Mouse (Mus musculus) myocyte (in vitro differentiated cells): Measurements from ENCODE around the gene Otx2. TPM values are rescaled to one million over a fixed set of nuclear protein-coding genes. Genes with fewer than 3 reads are reported as not detected.

Experiments
- H3K27me3 ChIP-seq: one replicate; pipeline ENCODE4 v1.6.1; 2011; ENCODE audit not compliant: control insufficient read depth, insufficient read depth, insufficient read length
- H3K36me3 ChIP-seq: one replicate; pipeline ENCODE4 v1.6.1; 2011; ENCODE audit not compliant: control insufficient read depth, insufficient read depth
- H3K4me2 ChIP-seq: one replicate; pipeline ENCODE4 v1.6.1; 2011; ENCODE audit warnings: low read depth, control low read depth
- H3K4me3 ChIP-seq: one replicate; pipeline ENCODE4 v1.5.1; 2011; ENCODE audit warnings: mild to moderate bottlenecking, control low read depth, moderate library complexity
- H3K79me2 ChIP-seq: one replicate; pipeline ENCODE4 v1.6.1; 2011; ENCODE audit not compliant: control insufficient read depth, insufficient read depth
- H3ac ChIP-seq: one replicate; pipeline ENCODE4 v1.6.1; 2011; ENCODE audit not compliant: control insufficient read depth, insufficient read length
- CEBPB ChIP-seq: IDR thresholded peaks from 2 replicates; pipeline ENCODE4 v1.6.1; 2011; ENCODE audit warnings: mild to moderate bottlenecking, moderate library complexity; ENCODE audit not compliant: poor library complexity, insufficient read depth, severe bottlenecking
- E2F4 ChIP-seq: IDR thresholded peaks from one replicate; pipeline ENCODE4 v1.6.1; 2011; ENCODE audit warnings: mild to moderate bottlenecking, control low read depth, moderate library complexity; ENCODE audit not compliant: insufficient read depth
- MAX ChIP-seq: IDR thresholded peaks from one replicate; pipeline ENCODE4 v1.6.1; 2011; ENCODE audit warnings: low read depth, mild to moderate bottlenecking, control low read depth
- MYOD1 ChIP-seq, 3 experiments: IDR thresholded peaks; one replicate each; pipeline ENCODE4 v1.6.1; 2011; ENCODE audit warnings: control low read depth in 2 of 3, low read depth in 2 of 3, mild to moderate bottlenecking in 2 of 3, moderate library complexity in 1 of 3; ENCODE audit not compliant: insufficient read length in 2 of 3, control insufficient read depth in 1 of 3
- MYOG ChIP-seq, 3 experiments: IDR thresholded peaks; one replicate each; pipeline ENCODE4 v1.6.1; 2011; ENCODE audit warnings: control low read depth in 2 of 3, low read depth in 2 of 3, mild to moderate bottlenecking in 2 of 3; ENCODE audit not compliant: insufficient read length in 2 of 3, control insufficient read depth in 1 of 3, insufficient read depth in 1 of 3
- POLR2A ChIP-seq: IDR thresholded peaks from one replicate; pipeline ENCODE4 v1.6.1; 2011; ENCODE audit warnings: low read depth, mild to moderate bottlenecking, control low read depth, moderate library complexity; ENCODE audit not compliant: insufficient read length
- POLR2AphosphoS2 ChIP-seq: IDR thresholded peaks from one replicate; pipeline ENCODE4 v1.6.1; 2011; ENCODE audit warnings: low read depth, control low read depth; ENCODE audit not compliant: insufficient read length
- REST ChIP-seq: IDR thresholded peaks from one replicate; pipeline ENCODE4 v1.6.1; 2011; ENCODE audit warnings: mild to moderate bottlenecking, control low read depth, moderate library complexity; ENCODE audit not compliant: insufficient read depth, insufficient read length
- SRF ChIP-seq: IDR thresholded peaks from one replicate; pipeline ENCODE4 v1.6.1; 2011; ENCODE audit warnings: low read depth; ENCODE audit not compliant: control insufficient read depth, insufficient read length
- TCF12 ChIP-seq: IDR thresholded peaks from one replicate; pipeline ENCODE4 v1.6.1; 2011; ENCODE audit warnings: mild to moderate bottlenecking, control low read depth; ENCODE audit not compliant: poor library complexity, insufficient read depth, severe bottlenecking
- TCF3 ChIP-seq: IDR thresholded peaks from one replicate; pipeline ENCODE4 v1.6.1; 2011; ENCODE audit warnings: low read depth, control low read depth; ENCODE audit not compliant: insufficient read length
- USF1 ChIP-seq: IDR thresholded peaks from one replicate; pipeline ENCODE4 v1.6.1; 2011; ENCODE audit warnings: low read depth, mild to moderate bottlenecking, control low read depth, moderate library complexity
- polyA plus RNA-seq: library from polyadenylated mRNA; unstranded; fragments of >200 nt; fragmentation: generic; extraction: Trizol; gene quantifications from one replicate; pipeline ENCODE4 v1.2.1, GENCODE M21; 2012; ENCODE audit warnings: missing spikeins

Otx2 gene
- polyA plus RNA-seq, 1 experiment: not detected

- H3K27me3 ChIP-seq: peaks cover 27% of the 10 kb centered on the region
Measured at GRCm38 (mm10) chr14:48671480-48672240, 2.0 kb downstream of the Otx2 start.

DNA sequence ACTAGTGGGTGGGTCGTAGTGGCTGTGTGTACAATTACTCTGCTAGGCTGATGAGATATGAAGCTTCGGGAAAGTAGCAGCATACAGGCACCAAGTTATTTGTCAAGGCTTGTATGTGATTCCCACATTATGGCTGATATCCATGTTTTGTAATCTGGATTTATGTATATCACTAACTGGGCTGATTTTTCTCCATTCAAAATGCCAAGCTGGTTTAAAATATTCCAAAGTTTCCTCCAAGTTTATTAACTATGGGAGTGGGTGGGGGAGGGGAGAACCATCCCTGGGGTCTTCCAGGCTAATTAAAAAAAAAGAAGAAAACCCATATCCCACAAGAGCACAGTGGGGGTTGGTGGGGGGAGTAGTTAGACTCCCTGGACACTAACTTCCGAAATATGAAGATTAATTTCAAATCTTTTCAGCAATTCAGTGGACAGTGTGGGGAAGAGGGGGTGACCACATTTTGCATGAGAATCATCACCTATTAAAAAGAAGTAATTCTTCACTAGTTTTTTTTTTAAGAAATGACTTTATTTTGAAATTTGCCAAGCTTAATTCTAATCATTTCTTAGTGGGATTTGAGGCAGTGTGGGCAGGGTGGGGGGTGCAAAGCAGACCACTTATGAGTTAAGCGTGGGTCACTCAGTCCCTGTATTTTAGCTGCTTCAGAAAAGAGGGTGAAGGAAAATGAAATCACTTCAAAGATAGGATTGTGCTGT lies 2.7 kb downstream of the Otx2 start:
- Histone ChIP-seq H3K36me3 (no peaks in the 10 kb centered on the region), H3K27me3 (peaks cover 34% of the 10 kb centered on the region), H3K4me3 (no peak overlapping the region), H3K4me2 (no peak overlapping the region), H3ac (no peak overlapping the region), H3K79me2 (no peaks in the 10 kb centered on the region)
- no peak for TF ChIP-seq USF1
- no peak for TF ChIP-seq E2F4
- TF ChIP-seq SRF: no peak
- no peak for TF ChIP-seq POLR2AphosphoS2

More at GRCm38 (mm10) chr14:48671480-48672240, 2.0 kb downstream of the Otx2 start:
- H3K4me3 ChIP-seq: no peak overlapping the region
- H3K4me2 ChIP-seq: no peak overlapping the region
- no peak for TF ChIP-seq USF1
- TF ChIP-seq TCF3: no peak
- TF ChIP-seq MYOG (IDR thresholded peaks at IDR 0.05; ENCODE audit: control insufficient read depth in 1 of 3, insufficient read depth in 1 of 3, insufficient read length in 2 of 3, low read depth in 2 of 3): no peak
- no peak for TF ChIP-seq MAX
- no peak for TF ChIP-seq MYOD1 (IDR thresholded peaks at IDR 0.05; ENCODE audit: control insufficient read depth in 1 of 3, insufficient read length in 2 of 3, low read depth in 2 of 3)
- no peak overlapping the region for H3ac ChIP-seq
- H3K36me3 ChIP-seq: no peaks in the 10 kb centered on the region
- no peaks in the 10 kb centered on the region for H3K79me2 ChIP-seq

DNA sequence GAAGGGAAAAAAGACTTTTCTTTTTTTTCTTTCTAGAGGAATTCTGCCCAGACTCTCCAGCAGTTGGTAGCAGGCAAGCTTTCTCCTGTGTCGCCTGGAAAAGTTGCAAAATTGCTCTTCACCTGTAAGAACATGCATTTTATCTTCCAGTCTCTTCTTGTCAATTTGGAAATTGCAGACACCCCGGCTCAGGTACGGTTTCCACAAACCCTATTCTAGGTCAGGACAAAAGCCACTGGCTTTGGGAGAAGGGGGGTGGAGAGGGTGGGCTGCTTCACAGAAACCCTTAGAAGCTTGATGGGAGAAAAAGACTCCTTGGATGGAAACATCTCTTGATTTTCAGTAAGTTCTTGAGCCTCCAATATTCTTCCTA lies 3.4 kb downstream of the Otx2 start:
- Histone ChIP-seq H3K79me2 (no peaks in the 10 kb centered on the region), H3K4me2 (no peak overlapping the region), H3ac (no peak overlapping the region), H3K4me3 (no peak overlapping the region), H3K27me3 (peaks cover 39% of the 10 kb centered on the region), H3K36me3 (no peaks in the 10 kb centered on the region)
- TF ChIP-seq TCF3: no peak

DNA sequence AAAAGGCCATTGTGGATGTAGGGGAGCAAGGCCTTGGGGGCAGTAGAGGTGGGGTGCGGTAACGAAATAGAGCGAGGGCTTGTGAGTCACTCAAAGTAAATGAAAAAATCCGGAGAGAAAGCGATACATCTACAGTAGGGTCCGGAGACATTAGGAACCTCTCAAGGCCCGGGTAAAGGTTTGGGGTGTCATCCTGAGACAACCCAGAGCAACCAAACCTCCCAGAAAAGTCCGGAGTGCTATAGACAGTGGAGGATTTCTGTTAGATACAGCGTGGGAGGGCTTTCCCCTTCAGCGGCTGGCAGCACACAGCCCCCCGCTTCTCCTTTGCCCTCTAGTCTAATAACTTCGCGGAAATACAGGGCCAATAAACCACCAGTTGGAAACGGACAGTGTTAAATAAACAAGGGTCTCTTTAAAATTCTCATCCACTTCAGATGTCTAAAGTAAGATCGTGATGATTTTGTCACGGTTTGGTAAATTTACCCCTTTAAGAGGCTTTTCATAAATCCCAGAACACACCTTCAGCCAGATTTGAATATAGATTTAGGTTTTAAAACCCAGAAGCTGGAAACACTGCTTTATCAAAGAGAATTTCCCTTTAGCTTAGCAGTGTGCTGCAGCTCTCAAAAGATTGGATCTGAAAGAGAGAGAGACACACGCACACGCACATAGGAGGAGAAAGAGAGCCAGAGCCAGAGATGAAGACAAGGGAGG lies 3.9 kb downstream of the Otx2 start:
- TF ChIP-seq E2F4 (no peak), POLR2A (no peak), TCF12 (no peak), USF1 (no peak), POLR2AphosphoS2 (no peak), MYOD1 (IDR thresholded peaks at IDR 0.05; ENCODE audit: control insufficient read depth in 1 of 3, insufficient read length in 2 of 3, low read depth in 2 of 3) (no peak), REST (no peak), MYOG (IDR thresholded peaks at IDR 0.05; ENCODE audit: control insufficient read depth in 1 of 3, insufficient read depth in 1 of 3, insufficient read length in 2 of 3, low read depth in 2 of 3) (no peak), MAX (no peak), CEBPB (no peak), SRF (no peak), TCF3 (no peak)
- Histone ChIP-seq H3ac (no peak overlapping the region), H3K36me3 (no peaks in the 10 kb centered on the region), H3K4me3 (no peak overlapping the region), H3K79me2 (no peaks in the 10 kb centered on the region), H3K4me2 (no peak overlapping the region), H3K27me3 (peaks cover 44% of the 10 kb centered on the region)

GRCm38 (mm10) chr14:48668761-48669303 lies 4.8 kb downstream of the Otx2 start:
- Histone ChIP-seq H3K79me2 (no peaks in the 10 kb centered on the region), H3K36me3 (no peaks in the 10 kb centered on the region), H3K4me3 (no peak overlapping the region), H3K27me3 (peaks cover 44% of the 10 kb centered on the region), H3ac (no peak overlapping the region), H3K4me2 (no peak overlapping the region)
- TF ChIP-seq POLR2AphosphoS2: no peak
- TF ChIP-seq CEBPB: no peak
- no peak for TF ChIP-seq MYOD1 (IDR thresholded peaks at IDR 0.05; ENCODE audit: control insufficient read depth in 1 of 3, insufficient read length in 2 of 3, low read depth in 2 of 3)
- TF ChIP-seq POLR2A: no peak
- TF ChIP-seq TCF3: no peak
- no peak for TF ChIP-seq REST
- no peak for TF ChIP-seq USF1
- no peak for TF ChIP-seq MYOG (IDR thresholded peaks at IDR 0.05; ENCODE audit: control insufficient read depth in 1 of 3, insufficient read depth in 1 of 3, insufficient read length in 2 of 3, low read depth in 2 of 3)
- no peak for TF ChIP-seq TCF12
- TF ChIP-seq E2F4: no peak
- no peak for TF ChIP-seq MAX
- TF ChIP-seq SRF: no peak
